Mouse (Mus musculus) ovary, postnatal 14 days (tissue): Measurements from ENCODE around the gene Nbeal2.
"Not testable (repeated sequence)": the region's sequence is repeated elsewhere in the genome, so short reads cannot be mapped to it uniquely, and the experiment has no call there.

Experiments
- DNase-seq: peaks from one replicate; pipeline ENCODE4 v3.0.0; 2022; ENCODE audit warnings: low spot score

The Nbeal2 gene

GRCm38 (mm10) chr9:110653655-110654461 lies at the start of gene Nbeal2:
Gene Nbeal2 (minus strand): TSS chr9:110654161.
- peak; percentile 77 for DNase-seq

GRCm38 (mm10) chr9:110702848-110703247 lies 48.9 kb upstream of the Nbeal2 start:
- no peak for DNase-seq

- no peak for DNase-seq
Measured at GRCm38 (mm10) chr9:110701114-110702032, 47.4 kb upstream of the Nbeal2 start.

- DNase-seq: no peak
Measured at GRCm38 (mm10) chr9:110699574-110699973, 45.6 kb upstream of the Nbeal2 start.

- no peak for DNase-seq
Measured at GRCm38 (mm10) chr9:110697465-110697864, 43.5 kb upstream of the Nbeal2 start.

GRCm38 (mm10) chr9:110696427-110696826 lies 42.5 kb upstream of the Nbeal2 start:
- no peak for DNase-seq

GRCm38 (mm10) chr9:110695165-110695755 lies 41.3 kb upstream of the Nbeal2 start:
- DNase-seq: no peak

- no peak for DNase-seq
Measured at GRCm38 (mm10) chr9:110689261-110689779, 35.4 kb upstream of the Nbeal2 start.

GRCm38 (mm10) chr9:110687846-110688245 lies 33.9 kb upstream of the Nbeal2 start:
- no peak for DNase-seq

GRCm38 (mm10) chr9:110687061-110687460 lies 33.1 kb upstream of the Nbeal2 start:
- DNase-seq: no peak

- DNase-seq: no peak
Measured at GRCm38 (mm10) chr9:110686472-110686871, 32.5 kb upstream of the Nbeal2 start.

GRCm38 (mm10) chr9:110685591-110685990 lies 31.6 kb upstream of the Nbeal2 start:
- DNase-seq: no peak

GRCm38 (mm10) chr9:110685187-110685586 lies 31.2 kb upstream of the Nbeal2 start:
- no peak for DNase-seq

GRCm38 (mm10) chr9:110684100-110684831 lies 30.3 kb upstream of the Nbeal2 start:
- peak; percentile 71 for DNase-seq

- DNase-seq: no peak
Measured at GRCm38 (mm10) chr9:110683574-110684099, 29.7 kb upstream of the Nbeal2 start.

GRCm38 (mm10) chr9:110682697-110683096 lies 28.7 kb upstream of the Nbeal2 start:
- not testable (repeated sequence) for DNase-seq

- no peak for DNase-seq
Measured at GRCm38 (mm10) chr9:110682255-110682654, 28.3 kb upstream of the Nbeal2 start.

- DNase-seq: no peak
Measured at GRCm38 (mm10) chr9:110681817-110682216, 27.9 kb upstream of the Nbeal2 start.

GRCm38 (mm10) chr9:110680736-110681507 lies 27.0 kb upstream of the Nbeal2 start:
- DNase-seq: no peak

- DNase-seq: no peak
Measured at GRCm38 (mm10) chr9:110678886-110679285, 24.9 kb upstream of the Nbeal2 start.
